Mouse (Mus musculus): ENCODE measurements around the gene Gm14862. TPM values are rescaled to one million over a fixed set of nuclear protein-coding genes. Genes with fewer than 3 reads are reported as not detected.
"Not testable (repeated sequence)": the region's sequence is repeated elsewhere in the genome, so short reads cannot be mapped to it uniquely, and the experiment has no call there.

Gm14862 gene
- 0.26 TPM in 1 of 2 replicates, not detected in the other for polyA plus RNA-seq (2015; fragmentation: Nextera tagmentation; extraction: Ambion mirVana)

DNA sequence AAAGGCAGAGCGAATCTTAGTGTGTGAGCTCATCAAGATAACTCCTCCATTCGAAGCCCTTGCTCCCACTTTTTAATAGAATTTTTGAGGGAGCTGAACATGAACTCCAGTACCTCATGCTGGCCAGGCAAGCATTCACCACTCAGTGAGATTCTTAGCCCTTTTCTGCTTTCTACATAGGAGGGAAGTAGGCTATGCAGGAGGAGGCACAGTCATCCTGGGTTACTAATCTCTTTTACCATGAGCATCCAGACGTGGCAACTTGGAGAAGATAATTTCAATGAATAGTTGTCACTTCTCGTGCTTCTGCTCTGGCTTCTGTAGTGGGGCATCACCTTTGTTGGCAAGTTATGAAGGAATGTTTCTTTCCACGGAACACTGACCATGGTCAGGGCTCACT is at the start of gene Gm14862:
TSS of gene Gm14862 (minus strand) at position 134 of the 400 bp plus-strand sequence.
- no peaks in the 10 kb centered on the region for H3K4me1 ChIP-seq
- no peaks in the 10 kb centered on the region for H3K36me3 ChIP-seq
- H3K4me2 ChIP-seq (replicated peaks), result no peak within 1 kb of the TSS
- H3K9me3 ChIP-seq, result no peaks in the 10 kb centered on the region
- no peak within 1 kb of the TSS for H3K9ac ChIP-seq (replicated peaks)
- no peak within 1 kb of the TSS for H3K4me3 ChIP-seq
- 80% methylated on average over 5 of the region's 5 CpGs for WGBS
- H3K27ac ChIP-seq (replicated peaks), result no peak within 1 kb of the TSS
- no peak for ATAC-seq (replicated peaks)
- H3K27me3 ChIP-seq, result no peaks in the 10 kb centered on the region

DNA sequence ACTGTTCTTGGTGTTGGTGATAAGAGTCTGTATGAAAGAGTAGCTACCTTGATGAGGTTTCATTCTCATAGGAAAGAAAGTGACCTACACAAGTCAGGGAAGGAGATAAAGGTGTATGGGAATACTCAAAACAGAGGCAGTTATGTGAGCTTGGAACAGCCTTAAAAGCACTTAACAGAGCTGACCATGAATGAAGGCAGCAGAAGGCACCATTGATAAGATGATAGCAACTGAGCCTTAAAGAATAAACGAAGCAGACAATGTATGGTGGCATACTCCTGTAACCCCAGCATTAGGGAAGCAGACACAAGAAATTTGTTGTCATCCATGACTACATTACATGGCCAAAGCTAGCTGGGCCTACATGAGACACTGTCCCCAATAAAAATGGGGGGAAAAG is 46.8 kb upstream of the Gm14862 start:
- H3K36me3 ChIP-seq, result no peaks in the 10 kb centered on the region
- no peak overlapping the region for H3K9ac ChIP-seq (replicated peaks)
- H3K9me3 ChIP-seq, result no peaks in the 10 kb centered on the region
- H3K27me3 ChIP-seq, result no peaks in the 10 kb centered on the region
- H3K4me1 ChIP-seq, result no peaks in the 10 kb centered on the region
- H3K4me3 ChIP-seq, result no peak overlapping the region
- ATAC-seq (replicated peaks), result no peak
- H3K4me2 ChIP-seq (replicated peaks), result no peak overlapping the region
- 71% methylated on average over 1 of the region's 1 CpGs for WGBS
- no peak overlapping the region for H3K27ac ChIP-seq (replicated peaks)

DNA sequence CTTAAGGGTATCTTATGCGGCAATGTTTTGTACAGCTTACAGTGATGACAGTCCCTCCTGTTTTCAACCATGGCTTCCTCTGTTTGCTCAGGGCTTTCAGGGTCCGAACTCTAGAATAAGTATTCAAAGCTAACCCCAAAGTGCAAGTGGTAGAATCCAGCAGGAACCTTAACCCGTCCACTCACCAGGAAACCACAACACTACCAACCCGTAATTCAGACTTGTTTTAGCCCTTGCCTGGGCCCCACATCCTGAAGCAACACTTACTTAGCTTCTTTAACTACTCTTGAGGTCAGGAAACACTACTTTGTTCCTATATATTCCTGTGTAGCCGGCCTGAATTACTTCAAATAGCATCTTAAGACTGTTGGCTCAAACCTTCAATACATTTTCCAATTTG is 46.1 kb upstream of the Gm14862 start:
- no peak for ATAC-seq (replicated peaks)
- Histone ChIP-seq H3K36me3 (no peaks in the 10 kb centered on the region), H3K9ac (replicated peaks) (no peak overlapping the region), H3K27ac (replicated peaks) (no peak overlapping the region), H3K9me3 (no peaks in the 10 kb centered on the region), H3K4me1 (no peaks in the 10 kb centered on the region), H3K27me3 (no peaks in the 10 kb centered on the region), H3K4me3 (no peak overlapping the region), H3K4me2 (replicated peaks) (no peak overlapping the region)
- 82% methylated on average over 5 of the region's 5 CpGs for WGBS

DNA sequence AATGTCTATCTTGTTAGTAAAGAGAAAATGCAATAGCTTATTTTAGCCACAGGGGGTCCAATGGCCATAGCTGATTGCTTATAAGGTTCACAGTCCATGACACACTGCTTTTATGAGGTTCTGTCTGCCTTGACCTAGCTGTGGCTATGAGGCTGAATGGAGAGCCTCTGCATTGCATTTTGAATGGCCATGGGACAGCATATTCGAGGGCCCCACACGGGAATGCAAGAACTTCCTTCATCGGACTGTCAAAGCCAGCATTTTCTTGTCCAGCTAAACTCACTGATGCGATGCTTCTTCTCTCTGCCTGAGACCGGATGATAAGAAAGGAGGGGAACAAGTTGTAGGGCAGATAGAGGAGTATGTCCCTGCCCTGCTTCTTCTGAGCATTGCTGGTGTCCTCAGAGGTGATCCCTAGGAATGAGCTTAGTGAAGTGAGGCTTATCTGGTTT is 41.7 kb upstream of the Gm14862 start:
- H3K4me3 ChIP-seq, result no peak overlapping the region
- H3K4me1 ChIP-seq, result no peaks in the 10 kb centered on the region
- ATAC-seq (replicated peaks), result no peak
- H3K36me3 ChIP-seq, result no peaks in the 10 kb centered on the region
- no peaks in the 10 kb centered on the region for H3K9me3 ChIP-seq
- WGBS, result 90% methylated on average over 5 of the region's 5 CpGs
- no peak overlapping the region for H3K4me2 ChIP-seq (replicated peaks)
- H3K9ac ChIP-seq (replicated peaks), result no peak overlapping the region
- H3K27ac ChIP-seq (replicated peaks), result no peak overlapping the region
- no peaks in the 10 kb centered on the region for H3K27me3 ChIP-seq

DNA sequence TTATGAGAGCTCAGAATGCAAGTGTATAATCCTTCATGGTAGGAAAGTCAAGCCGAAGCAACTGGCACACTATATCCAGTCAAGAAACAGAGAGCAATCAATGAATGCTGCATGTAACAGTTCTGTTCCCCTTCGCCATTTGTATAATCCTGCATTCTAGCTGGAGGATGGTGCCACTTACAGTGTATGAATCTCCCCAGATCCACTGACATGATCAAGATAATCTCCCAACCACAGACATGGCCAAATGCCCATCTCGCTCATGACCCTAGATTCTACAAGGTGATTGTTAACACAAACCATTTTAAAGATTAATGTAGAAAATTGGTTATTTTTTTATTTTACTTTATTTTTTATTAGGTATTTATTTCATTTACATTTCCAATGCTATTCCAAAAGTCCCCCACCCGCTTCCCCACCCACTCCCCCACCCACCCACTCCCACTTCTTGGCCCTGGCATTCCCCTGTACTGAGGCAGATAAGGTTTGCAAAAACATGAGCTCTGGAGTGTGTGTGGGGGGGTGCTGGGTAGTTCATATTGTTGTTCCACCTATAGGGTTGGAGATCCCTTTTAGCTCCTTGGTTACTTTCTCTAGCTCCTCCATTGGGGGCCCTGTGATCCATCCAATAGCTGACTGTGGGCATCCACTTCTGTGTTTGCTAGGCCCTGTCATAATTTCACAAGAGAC is 36.6 kb upstream of the Gm14862 start:
- 91% methylated on average over 4 of the region's 4 CpGs for WGBS
- H3K9ac ChIP-seq (replicated peaks); H3K27ac ChIP-seq (replicated peaks); H3K4me3 ChIP-seq; H3K36me3 ChIP-seq; ATAC-seq (replicated peaks); H3K9me3 ChIP-seq; H3K4me2 ChIP-seq (replicated peaks); H3K4me1 ChIP-seq; H3K27me3 ChIP-seq: not testable (repeated sequence)

DNA sequence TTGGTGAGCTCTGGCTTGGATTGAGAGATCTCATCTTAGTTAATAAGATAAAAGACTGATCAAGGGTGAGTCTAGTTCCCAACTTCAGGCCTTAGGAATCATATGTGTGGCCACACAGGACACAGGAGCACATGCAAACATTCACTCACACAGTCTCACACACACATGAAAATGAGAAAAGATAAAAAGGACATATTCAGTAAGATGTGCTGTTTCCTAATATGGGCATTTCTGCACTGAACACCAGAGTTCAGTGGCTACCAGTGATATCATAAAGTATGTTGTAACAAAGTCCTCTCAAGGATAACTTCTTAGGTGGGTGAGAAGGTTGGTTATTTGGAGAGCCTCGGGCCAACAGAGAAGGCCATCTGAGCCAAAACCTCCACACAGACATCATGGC is 26.8 kb upstream of the Gm14862 start, which contains the start of gene H2al1m:
TSS of gene H2al1m (plus strand) at position 301 of the 400 bp plus-strand sequence.
- not testable (repeated sequence) for H3K27ac ChIP-seq (replicated peaks); H3K36me3 ChIP-seq; H3K9me3 ChIP-seq; H3K27me3 ChIP-seq; H3K4me3 ChIP-seq; H3K4me2 ChIP-seq (replicated peaks); H3K4me1 ChIP-seq; H3K9ac ChIP-seq (replicated peaks); ATAC-seq (replicated peaks)
- no CpG with 5 or more reads among the region's 1 CpGs for WGBS

- Histone ChIP-seq H3K9me3 (no peaks in the 10 kb centered on the region), H3K4me1 (no peaks in the 10 kb centered on the region), H3K9ac (replicated peaks) (no peak overlapping the region), H3K36me3 (no peaks in the 10 kb centered on the region), H3K4me3 (no peak overlapping the region), H3K27me3 (no peaks in the 10 kb centered on the region), H3K27ac (replicated peaks) (no peak overlapping the region), H3K4me2 (replicated peaks) (no peak overlapping the region)
- ATAC-seq (replicated peaks), result no peak
- 76% methylated on average over 8 of the region's 8 CpGs for WGBS
Measured at GRCm38 (mm10) chrX:9274321-9274720, 17.6 kb upstream of the Gm14862 start.

GRCm38 (mm10) chrX:9273377-9274002 is 16.8 kb upstream of the Gm14862 start:
- H3K4me3 ChIP-seq, result peak overlapping the region; percentile 58
- peak overlapping the region; percentile 36 for H3K9ac ChIP-seq (replicated peaks)
- H3K9me3 ChIP-seq, result no peaks in the 10 kb centered on the region
- no peak for ATAC-seq (replicated peaks)
- H3K36me3 ChIP-seq, result no peaks in the 10 kb centered on the region
- no peak overlapping the region for H3K27ac ChIP-seq (replicated peaks)
- H3K4me1 ChIP-seq, result no peaks in the 10 kb centered on the region
- WGBS, result 55% methylated on average over 12 of the region's 12 CpGs
- H3K27me3 ChIP-seq, result no peaks in the 10 kb centered on the region
- H3K4me2 ChIP-seq (replicated peaks), result peak overlapping the region; percentile 44

DNA sequence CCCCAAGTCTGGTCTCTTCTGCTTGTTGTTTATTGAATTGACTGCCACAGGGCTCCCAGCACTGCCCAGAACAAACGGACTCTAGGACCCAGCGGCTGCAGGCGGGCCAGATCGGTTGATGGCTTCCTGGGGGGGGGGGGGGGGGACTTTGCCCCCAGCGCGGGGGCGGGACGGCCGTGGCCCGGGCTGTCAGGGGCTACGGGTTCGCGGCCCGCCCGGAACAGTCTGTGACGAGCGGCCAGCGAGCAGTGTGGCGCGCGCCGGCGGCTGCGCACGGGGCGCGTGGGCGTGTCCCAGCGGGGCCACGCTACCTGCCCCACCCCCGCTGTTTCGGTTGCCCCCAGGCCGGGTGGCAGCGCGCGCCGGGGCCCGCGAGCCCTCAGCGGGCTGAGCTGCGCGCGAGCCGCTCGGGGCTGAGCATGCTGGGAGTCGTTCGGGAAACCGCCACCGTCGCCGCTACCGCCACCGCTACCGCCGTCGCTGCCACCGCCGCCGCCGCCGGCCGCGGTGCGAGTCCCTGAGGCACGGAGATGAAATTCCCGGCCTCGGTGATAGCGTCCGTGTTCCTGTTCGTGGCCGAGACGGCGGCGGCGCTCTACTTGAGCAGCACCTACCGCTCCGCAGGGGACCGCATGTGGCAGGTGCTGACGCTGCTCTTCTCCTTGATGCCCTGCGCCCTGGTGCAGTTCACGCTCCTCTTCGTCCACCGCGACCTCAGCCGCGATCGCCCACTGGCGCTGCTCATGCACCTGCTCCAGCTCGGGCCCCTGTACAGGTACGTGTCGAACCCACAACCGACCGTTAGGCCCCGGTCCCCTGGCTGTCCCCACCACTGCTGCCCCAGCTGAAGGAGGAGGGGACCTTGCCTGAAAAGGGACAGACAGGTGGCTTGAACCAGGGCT is 16.0 kb upstream of the Gm14862 start, which contains the start of gene Xk:
TSS of gene Xk (plus strand) at position 297 of the 902 bp plus-strand sequence.
- ATAC-seq (replicated peaks), result peak; percentile 91
- Histone ChIP-seq H3K9ac (replicated peaks) (peak within 1 kb of the TSS; percentile 36), H3K27ac (replicated peaks) (peak within 1 kb of the TSS; percentile 12), H3K4me2 (replicated peaks) (peak within 1 kb of the TSS; percentile 44), H3K27me3 (no peaks in the 10 kb centered on the region), H3K4me1 (no peaks in the 10 kb centered on the region), H3K4me3 (peak within 1 kb of the TSS; percentile 58), H3K36me3 (no peaks in the 10 kb centered on the region), H3K9me3 (no peaks in the 10 kb centered on the region)
- 15% methylated on average over 92 of the region's 94 CpGs for WGBS

DNA sequence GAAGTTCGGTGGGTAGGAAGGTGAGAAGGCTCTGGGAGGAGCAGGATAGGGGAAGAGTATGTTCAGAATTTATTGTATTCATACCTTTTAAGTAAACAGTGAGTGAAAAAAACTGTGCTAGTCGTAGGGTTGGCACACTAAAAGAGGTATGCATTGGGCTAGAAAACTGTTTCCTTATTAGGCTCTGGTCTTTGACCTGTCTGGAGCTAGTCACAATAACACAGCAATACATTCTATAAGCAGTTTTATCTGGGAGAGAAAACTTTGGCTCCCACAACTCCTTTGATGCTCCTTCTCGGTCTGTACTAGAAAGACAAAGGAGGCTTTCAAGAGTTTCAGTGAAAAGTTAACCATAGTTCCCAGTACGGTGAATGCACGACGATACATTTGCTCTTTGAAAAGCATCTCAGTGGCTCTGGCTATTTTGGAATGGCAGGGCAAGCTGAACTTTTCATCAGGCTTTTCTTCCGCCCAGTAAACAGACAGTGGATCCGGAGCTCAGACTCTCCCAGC is 15.3 kb upstream of the Gm14862 start:
- peak overlapping the region; percentile 58 for H3K4me3 ChIP-seq
- H3K27ac ChIP-seq (replicated peaks), result peak overlapping the region; percentile 12; the same call in 1 of the 2 replicates
- no peaks in the 10 kb centered on the region for H3K4me1 ChIP-seq
- H3K9ac ChIP-seq (replicated peaks), result peak overlapping the region; percentile 36; the same call in 1 of the 2 replicates
- H3K4me2 ChIP-seq (replicated peaks), result peak overlapping the region; percentile 44
- no peaks in the 10 kb centered on the region for H3K9me3 ChIP-seq
- 18% methylated on average over 8 of the region's 8 CpGs for WGBS
- no peaks in the 10 kb centered on the region for H3K27me3 ChIP-seq
- H3K36me3 ChIP-seq, result no peaks in the 10 kb centered on the region
- ATAC-seq (replicated peaks), result peak; percentile 17; the same call in 1 of the 2 replicates

- Histone ChIP-seq H3K27ac (replicated peaks) (no peak overlapping the region), H3K4me2 (replicated peaks) (no peak overlapping the region), H3K4me3 (no peak overlapping the region), H3K9ac (replicated peaks) (no peak overlapping the region), H3K9me3 (no peaks in the 10 kb centered on the region), H3K4me1 (no peaks in the 10 kb centered on the region), H3K36me3 (no peaks in the 10 kb centered on the region), H3K27me3 (no peaks in the 10 kb centered on the region)
- 55% methylated on average over 3 of the region's 3 CpGs for WGBS
- no peak for ATAC-seq (replicated peaks)
Measured at GRCm38 (mm10) chrX:9271112-9271511, 14.4 kb upstream of the Gm14862 start.

Data from forebrain, embryonic 15.5 days (tissue).